Mouse (Mus musculus): ENCODE data around the gene Myo1e. TPM values are rescaled to one million over a fixed set of nuclear protein-coding genes. Genes with fewer than 3 reads are reported as not detected.

Myo1e gene
- polyA plus RNA-seq, 1 experiment from 2014 or later: 5.9 TPM

- Histone ChIP-seq H3K4me3 (no peak overlapping the region), H3K9me3 (no peaks in the 10 kb centered on the region), H3K27me3 (no peaks in the 10 kb centered on the region), H3K36me3 (peaks cover 68% of the 10 kb centered on the region), H3K9ac (replicated peaks) (no peak overlapping the region), H3K27ac (replicated peaks) (no peak overlapping the region), H3K4me2 (replicated peaks) (no peak overlapping the region), H3K4me1 (no peaks in the 10 kb centered on the region)
- no peak for ATAC-seq (replicated peaks)
- WGBS: 95% methylated on average over 7 of the region's 7 CpGs
Measured at GRCm38 (mm10) chr9:70413038-70413437, 205.9 kb downstream of the Myo1e start.

- Histone ChIP-seq H3K4me3 (no peak overlapping the region), H3K27me3 (no peaks in the 10 kb centered on the region), H3K4me2 (replicated peaks) (no peak overlapping the region), H3K4me1 (peaks cover 15% of the 10 kb centered on the region), H3K9me3 (no peaks in the 10 kb centered on the region), H3K27ac (replicated peaks) (no peak overlapping the region), H3K9ac (replicated peaks) (no peak overlapping the region), H3K36me3 (peaks cover 49% of the 10 kb centered on the region)
- WGBS: 86% methylated on average over 3 of the region's 3 CpGs
- ATAC-seq (replicated peaks): no peak
Measured at GRCm38 (mm10) chr9:70416412-70416811, 209.3 kb downstream of the Myo1e start.

- peak; percentile 99 for ATAC-seq (replicated peaks)
- H3K27ac ChIP-seq (replicated peaks): peak within 1 kb of the TSS; percentile 25; the same call in 1 of the 2 replicates
- peak within 1 kb of the TSS; percentile 41 for H3K9ac ChIP-seq (replicated peaks)
- peaks cover 25% of the 10 kb centered on the region for H3K36me3 ChIP-seq
- 3% methylated on average over 45 of the region's 45 CpGs for WGBS
- H3K27me3 ChIP-seq: no peaks in the 10 kb centered on the region
- H3K4me3 ChIP-seq: peak within 1 kb of the TSS; percentile 49
- no peaks in the 10 kb centered on the region for H3K9me3 ChIP-seq
- peaks cover 19% of the 10 kb centered on the region for H3K4me1 ChIP-seq
- H3K4me2 ChIP-seq (replicated peaks): peak within 1 kb of the TSS; percentile 93
Measured at GRCm38 (mm10) chr9:70421257-70422056, 214.3 kb downstream of the Myo1e start, which contains the start of gene Ccnb2. Gene Ccnb2, minus strand, starts transcription at chr9:70421547.

- H3K27ac ChIP-seq (replicated peaks): no peak overlapping the region
- peaks cover 19% of the 10 kb centered on the region for H3K4me1 ChIP-seq
- H3K4me3 ChIP-seq: no peak overlapping the region
- H3K36me3 ChIP-seq: peaks cover 35% of the 10 kb centered on the region
- no peaks in the 10 kb centered on the region for H3K27me3 ChIP-seq
- no peaks in the 10 kb centered on the region for H3K9me3 ChIP-seq
- H3K4me2 ChIP-seq (replicated peaks): no peak overlapping the region
- no peak overlapping the region for H3K9ac ChIP-seq (replicated peaks)
- WGBS: 96% methylated on average over 2 of the region's 2 CpGs
- no peak for ATAC-seq (replicated peaks)
Measured at GRCm38 (mm10) chr9:70422661-70423060, 215.5 kb downstream of the Myo1e start.

GRCm38 (mm10) chr9:70439959-70440358 is 232.8 kb downstream of the Myo1e start:
- Histone ChIP-seq H3K4me3 (no peak overlapping the region), H3K9ac (replicated peaks) (no peak overlapping the region), H3K36me3 (peaks cover 62% of the 10 kb centered on the region), H3K9me3 (no peaks in the 10 kb centered on the region), H3K27ac (replicated peaks) (no peak overlapping the region), H3K27me3 (no peaks in the 10 kb centered on the region), H3K4me2 (replicated peaks) (no peak overlapping the region), H3K4me1 (no peaks in the 10 kb centered on the region)
- 94% methylated on average over 4 of the region's 4 CpGs for WGBS
- ATAC-seq (replicated peaks): no peak

GRCm38 (mm10) chr9:70449072-70449471 is 241.9 kb downstream of the Myo1e start:
- Histone ChIP-seq H3K9ac (replicated peaks) (no peak overlapping the region), H3K27ac (replicated peaks) (no peak overlapping the region), H3K9me3 (no peaks in the 10 kb centered on the region), H3K4me3 (no peak overlapping the region), H3K36me3 (peaks cover 50% of the 10 kb centered on the region), H3K4me2 (replicated peaks) (no peak overlapping the region), H3K27me3 (no peaks in the 10 kb centered on the region), H3K4me1 (no peaks in the 10 kb centered on the region)
- 93% methylated on average over 5 of the region's 5 CpGs for WGBS
- ATAC-seq (replicated peaks): no peak

Small RNA genes lying within 50 kb of the gene (microRNA-seq; reads per million reads assigned to microRNA genes)
- gene Mir5626: 7.7 reads per million, percentile 23 among the genes with 10 or more reads in this experiment

Other genes with a start within 250 kb of the Myo1e start
- gene Bnip2, start 217.9 kb upstream of the Myo1e start, polyA plus RNA-seq (2015; fragmentation: Nextera tagmentation; extraction: Ambion mirVana): 104 and 105 TPM in 2 replicates
- gene Gtf2a2, start 194.8 kb upstream of the Myo1e start, polyA plus RNA-seq (2015; fragmentation: Nextera tagmentation; extraction: Ambion mirVana): 208 and 210 TPM in 2 replicates
- not detected in 2 replicates for gene Gcnt3, start 169.3 kb upstream of the Myo1e start, polyA plus RNA-seq (2015; fragmentation: Nextera tagmentation; extraction: Ambion mirVana)
- 10.5 TPM in 2 replicates for gene Fam81a, start 64.8 kb upstream of the Myo1e start, polyA plus RNA-seq (2015; fragmentation: Nextera tagmentation; extraction: Ambion mirVana)
- gene Ccnb2, start 214.2 kb downstream of the Myo1e start, polyA plus RNA-seq (2015; fragmentation: Nextera tagmentation; extraction: Ambion mirVana): 72.5 and 76.0 TPM in 2 replicates